Mouse (Mus musculus) cerebellum, postnatal 10 days (tissue): Measurements from ENCODE around the gene Hoxd13.

Source experiments
- DNase-seq, 2 experiments: peaks; one replicate each; pipeline ENCODE4 v3.0.0; 2021; ENCODE audit warnings: mixed read lengths in 2 of 2

The Hoxd13 gene

GRCm38 (mm10) chr2:74695383-74695782, 27.3 kb downstream of the Hoxd13 start:
- no peak for DNase-seq

GRCm38 (mm10) chr2:74695813-74696430, 27.8 kb downstream of the Hoxd13 start:
- DNase-seq = no peak

- no peak for DNase-seq
These were observed 28.6 kb downstream of the Hoxd13 start for GRCm38 (mm10) chr2:74696442-74697335.

- DNase-seq = peak in 1 of 2 experiments; percentile 66
These were observed 29.5 kb downstream of the Hoxd13 start, which contains the start of gene Hoxd9 for GRCm38 (mm10) chr2:74697567-74698121. TSS of gene Hoxd9 (plus strand) at chr2:74697727.

- DNase-seq = no peak
These were observed 30.3 kb downstream of the Hoxd13 start for GRCm38 (mm10) chr2:74698201-74699052.

- no peak for DNase-seq
These were observed 30.9 kb downstream of the Hoxd13 start for GRCm38 (mm10) chr2:74699053-74699430.

GRCm38 (mm10) chr2:74699664-74700545, 31.8 kb downstream of the Hoxd13 start:
- no peak for DNase-seq

- no peak for DNase-seq
These were observed 32.5 kb downstream of the Hoxd13 start for GRCm38 (mm10) chr2:74700546-74701112.

- DNase-seq = peak; percentile 90 to 94
These were observed 34.1 kb downstream of the Hoxd13 start for GRCm38 (mm10) chr2:74701949-74702819.

- no peak for DNase-seq
These were observed 34.7 kb downstream of the Hoxd13 start for GRCm38 (mm10) chr2:74702820-74703219.

GRCm38 (mm10) chr2:74703317-74703716, 35.2 kb downstream of the Hoxd13 start:
- no peak for DNase-seq

- DNase-seq = peak in 1 of 2 experiments; percentile 32
These were observed 35.7 kb downstream of the Hoxd13 start for GRCm38 (mm10) chr2:74703720-74704392.

GRCm38 (mm10) chr2:74704393-74704998, 36.4 kb downstream of the Hoxd13 start, which contains the start of gene Hoxd8:
TSS of gene Hoxd8 (plus strand) at chr2:74704615.
- DNase-seq = peak in 1 of 2 experiments; percentile 27

GRCm38 (mm10) chr2:74704999-74705466, 36.9 kb downstream of the Hoxd13 start:
- DNase-seq = no peak

- no peak for DNase-seq
These were observed 37.5 kb downstream of the Hoxd13 start for GRCm38 (mm10) chr2:74705467-74706089.

- no peak for DNase-seq
These were observed 38.4 kb downstream of the Hoxd13 start for GRCm38 (mm10) chr2:74706393-74706960.

GRCm38 (mm10) chr2:74707599-74707998, 39.5 kb downstream of the Hoxd13 start:
- no peak for DNase-seq

GRCm38 (mm10) chr2:74708676-74709075, 40.6 kb downstream of the Hoxd13 start:
- no peak for DNase-seq
